Mouse (Mus musculus): ENCODE data around the gene Slc5a5. TPM values are rescaled to one million over a fixed set of nuclear protein-coding genes. Genes with fewer than 3 reads are reported as not detected.

Gene Slc5a5
- polyA plus RNA-seq, 1 experiment from 2014 or later, result 0.12 TPM

DNA sequence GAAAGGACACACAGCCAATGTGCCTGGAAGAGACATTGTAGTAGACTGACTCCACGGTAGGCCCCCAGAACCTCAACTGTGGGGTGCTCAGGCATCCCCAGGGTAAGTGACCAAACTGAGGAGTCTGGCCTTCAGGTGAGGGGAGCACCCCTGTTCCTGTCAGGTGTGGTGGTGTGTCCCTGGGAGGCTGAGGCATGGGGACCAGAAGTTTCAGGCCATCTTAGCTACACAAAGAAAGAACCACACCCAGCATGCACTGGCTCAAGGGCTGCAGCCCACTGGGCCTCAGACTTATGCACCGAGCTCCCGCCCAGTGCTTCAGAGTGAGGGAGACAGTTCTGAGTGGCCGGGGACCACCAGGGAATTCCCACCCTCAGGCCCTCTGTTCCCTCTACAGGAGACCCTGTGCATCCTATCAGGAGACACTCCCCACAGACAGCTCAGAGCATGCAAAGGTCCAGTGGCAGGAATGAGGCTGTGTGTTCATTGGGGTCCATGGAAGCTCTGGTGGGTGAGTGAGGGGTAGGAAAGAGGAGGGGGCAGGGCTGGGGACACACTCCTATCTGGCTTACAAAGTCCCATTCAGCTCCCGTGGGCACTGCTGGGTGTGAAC lies 21.3 kb downstream of the Slc5a5 start:
- no peaks in the 10 kb centered on the region for H3K9me3 ChIP-seq (ENCODE audit: low read length)
- TF ChIP-seq EP300 (IDR thresholded peaks at IDR 0.05) (no peak), CTCF (IDR thresholded peaks at IDR 0.05) (no peak)
- H3K9ac ChIP-seq (replicated peaks; ENCODE audit: low read depth), result no peak overlapping the region
- DNase-seq (ENCODE audit: low spot score) (no peak), ATAC-seq (no peak)
- WGBS, result 74% methylated on average over 5 of the region's 5 CpGs
- no peak overlapping the region for H3K4me2 ChIP-seq (replicated peaks; ENCODE audit: low read depth, low read length)
- H3K27me3 ChIP-seq (replicated peaks; ENCODE audit: insufficient read depth, low read length), result no peaks in the 10 kb centered on the region
- H3K36me3 ChIP-seq (ENCODE audit: insufficient read depth, low read length), result no peaks in the 10 kb centered on the region
- peaks cover 4% of the 10 kb centered on the region; the same call in 1 of the 2 replicates for H3K4me1 ChIP-seq (ENCODE audit: insufficient read depth, low read depth, low read length)
- no peak overlapping the region for H3K27ac ChIP-seq (ENCODE audit: low read length)
- no peak overlapping the region for H3K4me3 ChIP-seq (ENCODE audit: low read depth, low read length)

DNA sequence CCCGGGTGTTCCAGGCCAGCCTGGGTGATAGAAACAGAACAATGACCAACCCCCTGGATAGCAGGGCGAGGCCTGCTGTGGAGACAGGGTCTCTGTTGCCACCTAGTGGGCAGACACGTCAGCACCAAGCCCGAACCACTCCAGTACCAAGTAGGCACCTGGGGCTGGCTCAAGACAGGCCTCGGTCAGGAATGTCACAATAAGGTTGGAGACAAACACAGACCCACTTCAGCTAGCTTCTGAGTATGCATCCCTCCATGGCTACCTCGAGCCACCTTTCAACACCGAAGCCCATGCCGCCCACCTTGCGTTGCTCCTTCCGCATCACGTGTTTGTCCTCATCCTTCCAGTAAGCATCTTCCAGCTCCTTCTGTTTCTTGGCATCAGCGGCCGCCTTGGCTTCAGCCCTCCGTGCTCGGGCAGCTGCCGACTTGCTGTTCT lies 22.9 kb downstream of the Slc5a5 start:
- Histone ChIP-seq H3K27ac (ENCODE audit: low read length) (no peak overlapping the region), H3K4me2 (replicated peaks; ENCODE audit: low read depth, low read length) (no peak overlapping the region)

DNA sequence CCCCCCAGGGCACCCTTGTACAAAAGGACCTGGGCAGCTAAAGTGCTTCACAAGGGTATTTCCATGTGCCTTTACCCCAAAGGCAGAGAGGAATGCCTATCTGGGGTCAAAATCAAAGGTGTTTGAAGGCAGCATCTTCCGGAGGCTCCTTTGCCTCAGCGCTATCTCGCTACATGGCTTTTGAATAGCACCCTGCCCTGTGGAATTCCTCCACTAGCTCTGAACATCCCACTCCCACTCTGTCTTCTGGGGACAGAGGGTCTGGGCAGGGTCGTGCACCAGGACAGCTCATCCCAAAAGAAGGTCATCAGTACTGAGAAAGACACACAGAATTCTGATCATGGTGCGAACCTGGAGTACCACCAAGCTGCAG lies 23.4 kb downstream of the Slc5a5 start:
- H3K36me3 ChIP-seq (ENCODE audit: insufficient read depth, low read length), result no peaks in the 10 kb centered on the region
- H3K27me3 ChIP-seq (replicated peaks; ENCODE audit: insufficient read depth, low read length), result peaks cover 4% of the 10 kb centered on the region; the same call in 1 of the 2 replicates
- H3K4me2 ChIP-seq (replicated peaks; ENCODE audit: low read depth, low read length), result no peak overlapping the region
- no peaks in the 10 kb centered on the region for H3K9me3 ChIP-seq (ENCODE audit: low read length)
- H3K9ac ChIP-seq (replicated peaks; ENCODE audit: low read depth), result no peak overlapping the region
- ATAC-seq, result no peak
- no peak overlapping the region for H3K4me3 ChIP-seq (ENCODE audit: low read depth, low read length)
- no peak for DNase-seq (ENCODE audit: low spot score)
- TF ChIP-seq EP300 (IDR thresholded peaks at IDR 0.05), result no peak
- TF ChIP-seq CTCF (IDR thresholded peaks at IDR 0.05), result no peak
- peaks cover 18% of the 10 kb centered on the region for H3K4me1 ChIP-seq (ENCODE audit: insufficient read depth, low read depth, low read length)
- H3K27ac ChIP-seq (ENCODE audit: low read length), result no peak overlapping the region
- 50% methylated on average over 5 of the region's 5 CpGs for WGBS

More for the DNA sequence above, 22.9 kb downstream of the Slc5a5 start:
- H3K4me3 ChIP-seq (ENCODE audit: low read depth, low read length), result no peak overlapping the region
- peak; percentile 92 for DNase-seq (ENCODE audit: low spot score)
- TF ChIP-seq EP300 (IDR thresholded peaks at IDR 0.05) (no peak), CTCF (IDR thresholded peaks at IDR 0.05) (peak; percentile 97)
- peaks cover 14% of the 10 kb centered on the region; the same call in 1 of the 2 replicates for H3K4me1 ChIP-seq (ENCODE audit: insufficient read depth, low read depth, low read length)
- no peaks in the 10 kb centered on the region for H3K36me3 ChIP-seq (ENCODE audit: insufficient read depth, low read length)
- no peak overlapping the region for H3K9ac ChIP-seq (replicated peaks; ENCODE audit: low read depth)
- H3K27me3 ChIP-seq (replicated peaks; ENCODE audit: insufficient read depth, low read length), result no peaks in the 10 kb centered on the region
- 32% methylated on average over 16 of the region's 16 CpGs for WGBS
- no peaks in the 10 kb centered on the region for H3K9me3 ChIP-seq (ENCODE audit: low read length)
- peak; percentile 21 for ATAC-seq

DNA sequence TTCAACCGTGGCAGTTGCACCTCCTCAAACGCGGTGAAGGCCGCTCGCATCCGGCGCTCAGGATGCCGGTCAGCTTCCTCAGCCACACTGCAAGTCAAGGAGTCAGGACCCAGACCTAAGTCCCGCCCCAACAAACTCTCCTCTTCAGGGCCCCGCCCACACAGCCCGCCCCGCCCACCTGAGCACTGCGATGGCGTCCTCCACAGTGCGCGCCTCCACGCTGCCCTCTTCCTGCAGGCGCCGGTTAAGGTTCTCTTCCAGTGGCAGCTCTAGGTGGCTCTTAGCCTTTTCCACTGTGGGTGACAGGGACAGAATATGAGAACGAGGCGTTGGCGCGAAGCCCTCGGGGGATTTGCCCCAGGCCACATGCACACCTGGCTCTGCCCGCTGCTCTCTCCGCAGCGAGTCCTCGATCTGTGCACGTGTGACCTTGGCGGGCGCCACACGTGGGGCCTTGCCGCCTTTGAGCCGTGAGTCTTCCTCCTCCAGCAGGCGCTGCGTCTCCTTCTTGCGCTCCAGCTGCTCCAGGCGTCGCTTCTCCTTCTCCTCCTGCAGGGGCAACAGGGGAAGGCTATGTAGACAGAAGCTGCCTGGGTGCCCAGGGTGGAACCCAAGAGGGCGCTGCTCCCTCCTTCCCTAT lies 23.9 kb downstream of the Slc5a5 start:
- H3K36me3 ChIP-seq (ENCODE audit: insufficient read depth, low read length), result no peaks in the 10 kb centered on the region
- WGBS, result 25% methylated on average over 39 of the region's 40 CpGs
- H3K9ac ChIP-seq (replicated peaks; ENCODE audit: low read depth), result no peak overlapping the region
- DNase-seq (ENCODE audit: low spot score) (peak; percentile 80), ATAC-seq (peak; percentile 27)
- no peak overlapping the region for H3K27ac ChIP-seq (ENCODE audit: low read length)
- peaks cover 7% of the 10 kb centered on the region for H3K27me3 ChIP-seq (replicated peaks; ENCODE audit: insufficient read depth, low read length)
- peaks cover 21% of the 10 kb centered on the region for H3K4me1 ChIP-seq (ENCODE audit: insufficient read depth, low read depth, low read length)
- peak; percentile 30 for TF ChIP-seq CTCF (IDR thresholded peaks at IDR 0.05)
- TF ChIP-seq EP300 (IDR thresholded peaks at IDR 0.05), result no peak
- H3K4me2 ChIP-seq (replicated peaks; ENCODE audit: low read depth, low read length), result 0 out of 2 replicates have a peak overlapping the region, but pooled peaks have one; percentile 19
- H3K9me3 ChIP-seq (ENCODE audit: low read length), result no peaks in the 10 kb centered on the region
- H3K4me3 ChIP-seq (ENCODE audit: low read depth, low read length), result no peak overlapping the region

DNA sequence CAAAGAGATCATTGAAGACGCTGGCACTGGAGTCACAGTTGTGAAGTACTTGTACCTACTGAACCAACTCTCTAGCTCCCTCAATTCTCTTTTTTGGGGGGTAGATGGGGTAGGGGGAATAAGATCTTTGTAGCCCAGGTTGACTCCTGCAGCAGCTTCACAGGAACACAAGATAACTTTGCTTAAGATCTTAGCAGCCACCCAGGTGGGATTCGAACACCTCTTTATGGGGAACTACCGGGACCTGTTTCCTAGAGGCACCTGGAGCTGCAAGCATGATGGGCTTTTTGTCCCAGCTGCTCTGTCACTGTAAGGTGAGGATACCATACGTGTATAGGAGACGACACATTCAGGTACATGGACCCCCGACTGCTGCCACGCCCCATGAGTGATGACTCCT lies 26.0 kb downstream of the Slc5a5 start:
- H3K27me3 ChIP-seq (replicated peaks; ENCODE audit: insufficient read depth, low read length), result peaks cover 28% of the 10 kb centered on the region
- H3K9me3 ChIP-seq (ENCODE audit: low read length), result no peaks in the 10 kb centered on the region
- H3K9ac ChIP-seq (replicated peaks; ENCODE audit: low read depth), result no peak overlapping the region
- TF ChIP-seq CTCF (IDR thresholded peaks at IDR 0.05) (no peak), EP300 (IDR thresholded peaks at IDR 0.05) (no peak)
- no peaks in the 10 kb centered on the region for H3K36me3 ChIP-seq (ENCODE audit: insufficient read depth, low read length)
- DNase-seq (ENCODE audit: low spot score) (no peak), ATAC-seq (no peak)
- no peak overlapping the region for H3K27ac ChIP-seq (ENCODE audit: low read length)
- H3K4me3 ChIP-seq (ENCODE audit: low read depth, low read length), result no peak overlapping the region
- H3K4me1 ChIP-seq (ENCODE audit: insufficient read depth, low read depth, low read length), result peaks cover 29% of the 10 kb centered on the region
- H3K4me2 ChIP-seq (replicated peaks; ENCODE audit: low read depth, low read length), result no peak overlapping the region
- WGBS, result 85% methylated on average over 7 of the region's 7 CpGs

DNA sequence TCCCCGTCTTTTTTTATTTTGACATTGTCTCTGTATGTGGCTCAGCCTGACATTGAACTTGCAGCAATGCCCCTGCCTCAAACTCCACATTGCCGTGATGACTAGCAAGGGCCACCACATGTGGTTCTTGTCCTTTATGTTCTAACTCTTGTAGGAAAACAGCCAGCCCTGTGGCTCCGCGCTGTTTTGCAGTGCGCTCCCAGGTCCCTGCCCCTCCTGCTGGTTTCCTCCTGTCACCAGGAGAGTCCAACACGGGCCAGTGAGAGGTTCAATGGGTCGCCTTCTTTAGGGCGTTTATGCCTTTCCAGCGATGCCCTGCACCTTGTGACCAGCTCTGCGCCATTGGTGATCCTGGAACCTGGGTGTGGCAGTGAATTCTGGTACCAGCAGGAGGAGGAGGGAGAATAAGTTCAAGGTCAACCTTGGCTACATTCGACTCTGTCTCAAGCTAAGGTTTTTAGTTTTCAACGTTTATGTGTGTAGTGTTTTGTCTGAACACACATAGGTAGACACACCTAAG lies 26.5 kb downstream of the Slc5a5 start:
- WGBS, result 8% methylated on average over 12 of the region's 12 CpGs
- Histone ChIP-seq H3K9me3 (ENCODE audit: low read length) (no peaks in the 10 kb centered on the region), H3K4me1 (ENCODE audit: insufficient read depth, low read depth, low read length) (peaks cover 29% of the 10 kb centered on the region), H3K9ac (replicated peaks; ENCODE audit: low read depth) (peak overlapping the region; percentile 40; the same call in 1 of the 2 replicates), H3K27me3 (replicated peaks; ENCODE audit: insufficient read depth, low read length) (peaks cover 33% of the 10 kb centered on the region), H3K36me3 (ENCODE audit: insufficient read depth, low read length) (no peaks in the 10 kb centered on the region), H3K4me3 (ENCODE audit: low read depth, low read length) (peak overlapping the region; percentile 71; the same call in 1 of the 2 replicates), H3K27ac (ENCODE audit: low read length) (no peak overlapping the region), H3K4me2 (replicated peaks; ENCODE audit: low read depth, low read length) (peak overlapping the region; percentile 75)
- DNase-seq (ENCODE audit: low spot score) (no peak), ATAC-seq (no peak)
- TF ChIP-seq CTCF (IDR thresholded peaks at IDR 0.05) (peak; percentile 16), EP300 (IDR thresholded peaks at IDR 0.05) (no peak)
